Mouse (Mus musculus) layer of hippocampus, adult 11-12 months (tissue): ENCODE results near the gene Vmn1r178.
"Not testable (repeated sequence)": the region's sequence is repeated elsewhere in the genome, so short reads cannot be mapped to it uniquely, and the experiment has no call there.

Experiments
- DNase-seq: peaks from one replicate; pipeline ENCODE4 v3.0.0; 2022; ENCODE audit warnings: low spot score

Vmn1r178 gene

DNA sequence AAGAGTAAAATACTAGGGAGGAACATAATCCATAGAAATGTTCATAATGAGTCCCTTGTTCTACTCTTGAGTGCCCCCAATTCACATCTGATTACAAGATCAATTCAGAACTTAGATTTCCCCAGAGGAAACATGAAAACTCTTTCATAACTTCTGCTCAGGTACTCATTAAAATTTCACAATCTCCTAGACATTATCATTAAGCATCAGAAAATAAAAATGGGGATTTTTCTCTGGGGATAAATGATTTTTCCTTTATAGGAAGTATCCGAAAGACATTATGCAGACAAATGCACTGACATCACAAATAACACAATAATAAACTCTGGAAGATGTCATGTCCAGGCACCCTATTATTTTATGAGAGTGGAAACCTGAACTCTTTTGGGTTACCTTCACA is at the start of gene Vmn1r178:
Vmn1r178 (plus strand) TSS at position 301 of the 400 bp plus-strand sequence.
- DNase-seq: no peak

DNA sequence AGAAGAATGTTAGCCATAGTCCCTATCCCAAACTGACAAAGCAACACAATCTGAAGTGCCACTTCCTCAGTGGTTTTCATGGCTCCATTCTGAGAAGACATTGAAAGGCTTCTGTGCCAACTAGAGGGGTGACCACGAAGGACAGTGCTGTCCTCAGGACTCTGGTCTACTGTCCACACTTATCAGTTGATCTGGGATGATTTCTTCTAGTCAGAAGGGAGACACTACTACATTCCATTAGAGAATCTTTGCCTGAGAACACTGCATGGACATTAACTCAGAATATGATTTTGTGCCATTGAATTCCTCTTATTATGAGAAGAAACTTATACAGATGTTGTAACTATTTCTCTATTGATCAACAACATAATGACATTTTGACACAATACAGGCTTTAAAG is 25.5 kb upstream of the Vmn1r178 start, which contains the start of gene Vmn1r177:
Vmn1r177 (minus strand) TSS at position 101 of the 400 bp plus-strand sequence.
- not testable (repeated sequence) for DNase-seq

DNA sequence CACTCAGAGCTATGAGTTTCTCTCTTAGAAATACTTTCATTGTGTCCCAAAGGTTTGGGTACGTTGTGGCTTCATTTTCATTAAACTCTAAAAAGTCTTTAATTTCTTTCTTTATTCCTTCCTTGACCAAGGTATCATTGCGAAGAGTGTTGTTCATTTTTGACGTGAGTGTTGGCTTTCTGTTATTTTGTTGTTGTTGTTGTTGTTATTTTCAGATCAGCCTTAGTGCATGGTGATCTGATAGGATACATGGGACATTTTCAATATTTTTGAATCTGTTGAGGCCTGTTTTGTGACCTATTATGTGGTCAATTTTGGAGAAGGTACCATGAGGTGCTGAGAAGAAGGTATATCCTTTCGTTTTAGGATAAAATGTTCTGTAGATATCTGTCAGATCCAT is 14.9 kb upstream of the Vmn1r178 start:
- not testable (repeated sequence) for DNase-seq

DNA sequence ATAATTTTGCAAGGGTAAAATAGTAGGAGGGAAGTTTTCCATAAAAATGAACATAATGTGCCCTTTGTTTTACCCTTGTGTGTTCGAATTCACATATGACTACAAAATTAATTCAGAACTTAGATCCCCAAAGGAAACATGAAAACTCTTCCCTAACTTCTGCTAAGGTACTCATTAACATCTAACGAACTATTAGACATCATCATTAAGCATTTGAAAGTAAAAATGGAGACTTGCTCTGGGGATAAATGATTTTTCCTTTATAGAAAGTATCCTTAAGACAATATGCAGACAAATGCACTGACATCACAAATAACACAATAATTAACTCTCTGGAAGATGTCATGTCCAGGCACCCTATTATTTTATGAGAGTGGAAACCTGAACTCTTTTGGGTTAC is 34.9 kb downstream of the Vmn1r178 start, which contains the start of gene Vmn1r179:
Vmn1r179 (plus strand) TSS at position 301 of the 400 bp plus-strand sequence.
- DNase-seq: no peak
